Mouse (Mus musculus) hindbrain, embryonic 14.5 days (tissue): ENCODE measurements around the gene Brip1. TPM values are rescaled to one million over a fixed set of nuclear protein-coding genes. Genes with fewer than 3 reads are reported as not detected.
"Not testable (repeated sequence)": the region's sequence is repeated elsewhere in the genome, so short reads cannot be mapped to it uniquely, and the experiment has no call there.

Experiments
- ATAC-seq: fragments of 200-750 bp; cut with Nextera tagmentation; 2 replicates; pipeline ENCODE4 v1.8.0; 2017; ENCODE audit warnings: moderate number of reproducible peaks, mild to moderate bottlenecking, moderate TSS enrichment, moderate library complexity; ENCODE audit not compliant: low FRiP score
- DNase-seq: peaks from one replicate; pipeline ENCODE4 v3.0.0-alpha.2; 2015; ENCODE audit warnings: low spot score
- H3K27ac ChIP-seq: fragments of 300-500 bp; sonication (generic); 2 replicates; pipeline ENCODE4 v1.5.1; 2014; ENCODE audit warnings: mild to moderate bottlenecking, moderate library complexity
- H3K27me3 ChIP-seq: fragments of 300-500 bp; sonication (generic); 2 replicates; pipeline ENCODE4 v1.6.1; 2014; ENCODE audit warnings: mild to moderate bottlenecking, low read length, mixed read lengths; ENCODE audit not compliant: control insufficient read depth, insufficient read depth
- H3K36me3 ChIP-seq: fragments of 300-500 bp; sonication (generic); replicated peaks from 2 replicates; pipeline ENCODE4 v1.6.1; 2014; ENCODE audit not compliant: control insufficient read depth, insufficient read depth
- H3K4me1 ChIP-seq: fragments of 300-500 bp; sonication (generic); replicated peaks from 2 replicates; pipeline ENCODE4 v1.6.1; 2014; ENCODE audit warnings: antibody characterized with exemption, low read length, mixed read lengths; ENCODE audit not compliant: control insufficient read depth, insufficient read depth
- H3K4me2 ChIP-seq: fragments of 300-500 bp; sonication (generic); replicated peaks from 2 replicates; pipeline ENCODE4 v1.6.1; 2014; ENCODE audit warnings: mild to moderate bottlenecking, moderate library complexity
- H3K4me3 ChIP-seq: fragments of 300-500 bp; sonication (generic); replicated peaks from 2 replicates; pipeline ENCODE4 v1.5.1; 2014; ENCODE audit warnings: mild to moderate bottlenecking, low read length
- H3K9ac ChIP-seq: fragments of 300-500 bp; sonication (generic); 2 replicates; pipeline ENCODE4 v1.6.1; 2014
- H3K9me3 ChIP-seq: fragments of 300-500 bp; sonication (generic); 2 replicates; pipeline ENCODE4 v1.6.1; 2016; ENCODE audit warnings: low read length; ENCODE audit not compliant: control insufficient read depth
- WGBS: fragments of 180-500 bp; shearing (Covaris S2); extraction: QIAGEN DNeasy Blood & Tissue Kit; methylation state at CpG from one replicate; pipeline ENCODE4 v1.1.7; 2014; 5-methylcytosine and 5-hydroxymethylcytosine counted together
- polyA plus RNA-seq: library from polyadenylated mRNA; unstranded; fragments of >200 nt; fragmentation: Nextera tagmentation; extraction: Ambion mirVana; gene quantifications from 2 replicates; pipeline ENCODE4 v1.2.1, GENCODE M21; 2014

The Brip1 gene
- polyA plus RNA-seq, 1 experiment from 2014 or later: 1.6 TPM

GRCm38 (mm10) chr11:86201901-86202675 lies 1.1 kb upstream of the Brip1 start:
- Histone ChIP-seq H3K27ac (peak overlapping the region; percentile 69; the same call in 1 of the 2 replicates), H3K4me1 (peaks cover 6% of the 10 kb centered on the region; the same call in 1 of the 2 replicates), H3K27me3 (no peaks in the 10 kb centered on the region), H3K4me2 (peak overlapping the region; percentile 87), H3K4me3 (peak overlapping the region; percentile 71), H3K36me3 (peaks cover 33% of the 10 kb centered on the region), H3K9me3 (peaks cover 17% of the 10 kb centered on the region; the same call in 1 of the 2 replicates), H3K9ac (peak overlapping the region; percentile 85)
- WGBS: 50% methylated on average over 16 of the region's 16 CpGs
- no peak for ATAC-seq
- no peak for DNase-seq

GRCm38 (mm10) chr11:86200460-86201021 lies 452 bp downstream of the Brip1 start:
- no peaks in the 10 kb centered on the region for H3K27me3 ChIP-seq
- peak overlapping the region; percentile 56 for H3K9ac ChIP-seq
- peaks cover 6% of the 10 kb centered on the region; the same call in 1 of the 2 replicates for H3K4me1 ChIP-seq
- peak overlapping the region; percentile 71 for H3K4me3 ChIP-seq
- ATAC-seq (peak; percentile 67), DNase-seq (no peak)
- WGBS: 2% methylated on average over 21 of the region's 21 CpGs
- H3K36me3 ChIP-seq: peaks cover 19% of the 10 kb centered on the region
- no peak overlapping the region for H3K27ac ChIP-seq
- peaks cover 16% of the 10 kb centered on the region; the same call in 1 of the 2 replicates for H3K9me3 ChIP-seq
- peak overlapping the region; percentile 87 for H3K4me2 ChIP-seq

GRCm38 (mm10) chr11:86199733-86200132 lies 1.3 kb downstream of the Brip1 start:
- H3K27me3 ChIP-seq: no peaks in the 10 kb centered on the region
- H3K9ac ChIP-seq: no peak overlapping the region
- H3K36me3 ChIP-seq: peaks cover 11% of the 10 kb centered on the region
- H3K4me3 ChIP-seq: no peak overlapping the region
- no peak overlapping the region for H3K27ac ChIP-seq
- WGBS: 73% methylated on average over 4 of the region's 4 CpGs
- ATAC-seq: no peak
- H3K4me1 ChIP-seq: peaks cover 6% of the 10 kb centered on the region; the same call in 1 of the 2 replicates
- DNase-seq: no peak
- peak overlapping the region; percentile 87; the same call in 1 of the 2 replicates for H3K4me2 ChIP-seq
- H3K9me3 ChIP-seq: peaks cover 8% of the 10 kb centered on the region; the same call in 1 of the 2 replicates

DNA sequence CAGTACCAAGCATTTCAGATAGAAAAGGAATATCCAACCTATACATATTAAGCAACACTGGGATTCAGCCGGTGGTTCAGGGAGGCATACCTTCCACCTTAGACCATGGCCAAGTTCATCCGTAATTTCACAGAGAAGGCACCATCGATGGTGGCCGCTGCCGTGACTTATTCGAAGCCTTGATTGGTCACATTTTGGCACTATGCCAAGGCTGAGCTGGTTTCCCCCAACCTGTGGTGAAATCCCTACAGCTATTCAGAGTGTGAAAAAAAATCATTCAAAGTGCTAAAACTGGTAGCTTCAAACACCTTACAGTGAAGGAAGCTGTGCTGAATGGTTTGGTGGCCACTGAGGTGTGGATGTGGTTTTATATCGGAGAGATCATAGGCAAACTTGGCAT lies 15.8 kb downstream of the Brip1 start:
- H3K4me3 ChIP-seq, H3K27me3 ChIP-seq, H3K36me3 ChIP-seq, ATAC-seq, H3K4me2 ChIP-seq, H3K4me1 ChIP-seq, DNase-seq, H3K9ac ChIP-seq, H3K9me3 ChIP-seq, H3K27ac ChIP-seq: not testable (repeated sequence)
- WGBS: 89% methylated on average over 7 of the region's 7 CpGs

DNA sequence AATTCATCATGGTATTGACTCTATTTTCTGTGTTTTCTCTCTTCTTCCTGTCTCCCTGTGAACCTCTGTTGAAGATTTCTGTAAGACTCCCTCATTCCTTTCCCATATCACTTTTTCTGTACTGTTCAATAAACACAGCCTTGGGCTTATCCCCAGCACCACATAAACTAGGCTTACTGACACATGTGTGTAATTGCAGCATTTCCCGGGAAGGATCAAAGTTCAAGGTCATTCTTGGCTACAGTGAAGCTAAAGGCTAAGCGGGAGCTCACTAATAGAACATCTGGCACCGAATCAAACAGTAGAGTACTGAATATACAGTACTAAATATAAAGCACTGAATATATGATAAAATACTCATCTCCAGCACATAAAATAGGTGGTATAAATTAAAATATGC lies 25.2 kb downstream of the Brip1 start:
- Histone ChIP-seq H3K27me3 (no peaks in the 10 kb centered on the region), H3K4me2 (no peak overlapping the region), H3K9ac (no peak overlapping the region), H3K4me3 (no peak overlapping the region), H3K4me1 (no peaks in the 10 kb centered on the region), H3K9me3 (no peaks in the 10 kb centered on the region), H3K36me3 (no peaks in the 10 kb centered on the region), H3K27ac (no peak overlapping the region)
- WGBS: 78% methylated on average over 3 of the region's 3 CpGs
- ATAC-seq (no peak), DNase-seq (no peak)

- 62% methylated on average over 2 of the region's 2 CpGs for WGBS
- no peaks in the 10 kb centered on the region for H3K27me3 ChIP-seq
- H3K9ac ChIP-seq: no peak overlapping the region
Observed at GRCm38 (mm10) chr11:86174173-86174572, 26.8 kb downstream of the Brip1 start.

GRCm38 (mm10) chr11:86170743-86171142 lies 30.2 kb downstream of the Brip1 start:
- no peak overlapping the region for H3K4me2 ChIP-seq
- ATAC-seq (no peak), DNase-seq (no peak)
- H3K27me3 ChIP-seq: no peaks in the 10 kb centered on the region
- H3K36me3 ChIP-seq: no peaks in the 10 kb centered on the region
- H3K4me1 ChIP-seq: no peaks in the 10 kb centered on the region
- 86% methylated on average over 2 of the region's 2 CpGs for WGBS
- no peak overlapping the region for H3K9ac ChIP-seq
- no peaks in the 10 kb centered on the region for H3K9me3 ChIP-seq
- no peak overlapping the region for H3K27ac ChIP-seq
- no peak overlapping the region for H3K4me3 ChIP-seq

More at GRCm38 (mm10) chr11:86174173-86174572, 26.8 kb downstream of the Brip1 start:
- DNase-seq (peak; percentile 73), ATAC-seq (no peak)
- no peak overlapping the region for H3K4me2 ChIP-seq
- no peaks in the 10 kb centered on the region for H3K4me1 ChIP-seq
- H3K9me3 ChIP-seq: no peaks in the 10 kb centered on the region
- no peak overlapping the region for H3K27ac ChIP-seq
- no peak overlapping the region for H3K4me3 ChIP-seq
- no peaks in the 10 kb centered on the region for H3K36me3 ChIP-seq

GRCm38 (mm10) chr11:86160251-86160650 lies 40.7 kb downstream of the Brip1 start:
- ATAC-seq (no peak), DNase-seq (no peak)
- Histone ChIP-seq H3K27me3 (no peaks in the 10 kb centered on the region), H3K36me3 (no peaks in the 10 kb centered on the region), H3K9me3 (no peaks in the 10 kb centered on the region), H3K4me1 (no peaks in the 10 kb centered on the region), H3K4me2 (no peak overlapping the region), H3K4me3 (no peak overlapping the region), H3K9ac (no peak overlapping the region), H3K27ac (no peak overlapping the region)
- WGBS: 65% methylated on average over 2 of the region's 2 CpGs

GRCm38 (mm10) chr11:86158950-86159349 lies 42.0 kb downstream of the Brip1 start:
- H3K4me3 ChIP-seq: no peak overlapping the region
- no peak overlapping the region for H3K4me2 ChIP-seq
- no peaks in the 10 kb centered on the region for H3K9me3 ChIP-seq
- H3K9ac ChIP-seq: no peak overlapping the region
- WGBS: 42% methylated on average over 2 of the region's 2 CpGs
- ATAC-seq (no peak), DNase-seq (no peak)
- H3K27me3 ChIP-seq: no peaks in the 10 kb centered on the region
- no peaks in the 10 kb centered on the region for H3K4me1 ChIP-seq
- H3K36me3 ChIP-seq: no peaks in the 10 kb centered on the region
- no peak overlapping the region for H3K27ac ChIP-seq
